Mouse (Mus musculus) limb, embryonic 14.5 days (tissue): ENCODE data around the gene Snx30. TPM values are rescaled to one million over a fixed set of nuclear protein-coding genes. Genes with fewer than 3 reads are reported as not detected.

Experiments
- ATAC-seq: fragments of 200-750 bp; cut with Nextera tagmentation; 2 replicates; pipeline ENCODE4 v1.8.0; 2017; ENCODE audit warnings: low read depth, moderate number of reproducible peaks, moderate TSS enrichment; ENCODE audit not compliant: low FRiP score
- DNase-seq: peaks from one replicate; pipeline ENCODE4 v3.0.0-alpha.2; 2015; ENCODE audit warnings: low spot score
- H3K27ac ChIP-seq: fragments of 300-500 bp; sonication (generic); replicated peaks from 2 replicates; pipeline ENCODE4 v1.5.1; 2014; ENCODE audit warnings: low read depth, mild to moderate bottlenecking, low read length, moderate library complexity, mixed read lengths
- H3K27me3 ChIP-seq: fragments of 300-500 bp; sonication (generic); 2 replicates; pipeline ENCODE4 v1.6.1; 2014; ENCODE audit warnings: low read length, mixed read lengths; ENCODE audit not compliant: control insufficient read depth, insufficient read depth
- H3K36me3 ChIP-seq: fragments of 300-500 bp; sonication (generic); 2 replicates; pipeline ENCODE4 v1.6.1; 2014; ENCODE audit warnings: mild to moderate bottlenecking, low read length, moderate library complexity, mixed read lengths; ENCODE audit not compliant: control insufficient read depth, insufficient read depth
- H3K4me1 ChIP-seq: fragments of 300-500 bp; sonication (generic); 2 replicates; pipeline ENCODE4 v1.6.1; 2014; ENCODE audit warnings: antibody characterized with exemption, low read length, mixed read lengths; ENCODE audit not compliant: control insufficient read depth, insufficient read depth
- H3K4me2 ChIP-seq: fragments of 300-500 bp; sonication (generic); replicated peaks from 2 replicates; pipeline ENCODE4 v1.6.1; 2014; ENCODE audit warnings: low read depth, mild to moderate bottlenecking, low read length, moderate library complexity; ENCODE audit not compliant: severe bottlenecking
- H3K4me3 ChIP-seq: fragments of 300-500 bp; sonication (generic); replicated peaks from 2 replicates; pipeline ENCODE4 v1.5.1; 2014; ENCODE audit warnings: low read length
- H3K9ac ChIP-seq: fragments of 300-500 bp; sonication (generic); 2 replicates; pipeline ENCODE4 v1.6.1; 2014; ENCODE audit warnings: mild to moderate bottlenecking, low read depth, low read length, moderate library complexity; ENCODE audit not compliant: severe bottlenecking
- H3K9me3 ChIP-seq: fragments of 300-500 bp; sonication (generic); 2 replicates; pipeline ENCODE4 v1.6.1; 2016; ENCODE audit warnings: low read length; ENCODE audit not compliant: control insufficient read depth
- POLR2A ChIP-seq: fragments of 200-500 bp; IDR thresholded peaks from 2 replicates; pipeline ENCODE4 v1.8.0; 2012; ENCODE audit warnings: inconsistent platforms, mild to moderate bottlenecking, moderate library complexity, borderline replicate concordance; ENCODE audit not compliant: insufficient read depth, insufficient read length; ENCODE audit errors: extremely low read depth
- WGBS: fragments of 180-500 bp; shearing (Covaris S2); extraction: QIAGEN DNeasy Blood & Tissue Kit; methylation state at CpG from one replicate; pipeline ENCODE4 v1.1.7; 2014; 5-methylcytosine and 5-hydroxymethylcytosine counted together
- polyA plus RNA-seq, 2 experiments: library from polyadenylated mRNA; depleted of rRNA in 1 of 2; stranded (reverse) in 1 of 2; unstranded in 1 of 2; fragments of >200 nt; fragmentation: Nextera tagmentation in 1 of 2; extraction: Ambion mirVana in 1 of 2; gene quantifications; 2 replicates each; pipeline versions ENCODE4 v1.2.1 to v1.2.3; 2012 to 2014

Gene Snx30
- polyA plus RNA-seq, 2 experiments, result 7.2 to 12.0 TPM

DNA sequence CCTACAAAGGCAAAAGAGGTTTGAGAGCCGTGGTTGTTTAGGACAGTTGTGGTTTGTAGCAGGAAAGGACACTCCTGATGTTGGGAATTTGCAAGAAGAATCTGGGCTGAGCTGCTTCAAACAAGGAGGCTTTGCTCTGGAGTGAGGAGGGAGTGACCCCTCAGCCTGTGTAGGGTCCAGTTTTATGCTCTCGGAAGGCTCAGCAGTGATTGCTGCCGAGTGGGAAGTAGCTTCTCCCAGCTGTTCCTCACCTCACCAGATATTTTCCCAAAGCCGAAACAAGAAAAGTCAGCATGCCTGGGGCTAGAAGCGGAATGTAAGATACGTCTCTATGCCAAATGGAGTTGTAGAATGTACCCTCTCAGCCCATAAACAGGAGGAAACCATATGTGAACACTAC, 96.2 kb downstream of the Snx30 start:
- DNase-seq (no peak), ATAC-seq (no peak)
- no peak overlapping the region for H3K4me3 ChIP-seq
- TF ChIP-seq POLR2A, result no peak
- H3K27ac ChIP-seq, result no peak overlapping the region
- no peaks in the 10 kb centered on the region for H3K27me3 ChIP-seq
- H3K36me3 ChIP-seq, result peaks cover 13% of the 10 kb centered on the region
- no peak overlapping the region for H3K4me2 ChIP-seq
- WGBS, result 62% methylated on average over 6 of the region's 6 CpGs
- H3K9me3 ChIP-seq, result no peaks in the 10 kb centered on the region
- H3K9ac ChIP-seq, result no peak overlapping the region
- no peaks in the 10 kb centered on the region for H3K4me1 ChIP-seq

DNA sequence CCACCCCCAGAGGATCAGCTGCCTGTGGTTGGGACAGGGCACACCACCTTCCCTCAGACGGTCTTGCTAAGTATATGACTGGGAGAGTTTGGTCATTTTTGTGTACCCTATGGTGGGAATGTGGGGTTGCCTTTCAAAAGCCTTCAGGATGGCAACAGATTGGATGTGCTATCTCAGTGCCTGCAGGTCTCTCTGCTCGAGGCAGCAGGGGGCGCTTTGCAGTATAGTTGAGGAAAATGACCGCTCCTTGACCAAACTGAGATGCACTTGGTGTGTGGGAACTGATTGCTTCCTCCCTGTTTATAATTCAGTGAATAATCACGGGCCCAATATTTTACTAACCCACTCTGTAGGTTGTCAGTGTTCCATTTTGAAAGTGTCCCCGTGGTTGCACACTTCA, 96.9 kb downstream of the Snx30 start:
- Histone ChIP-seq H3K4me2 (no peak overlapping the region), H3K27me3 (no peaks in the 10 kb centered on the region), H3K4me3 (no peak overlapping the region), H3K9ac (no peak overlapping the region), H3K4me1 (no peaks in the 10 kb centered on the region), H3K27ac (no peak overlapping the region), H3K9me3 (no peaks in the 10 kb centered on the region), H3K36me3 (peaks cover 13% of the 10 kb centered on the region)
- no peak for TF ChIP-seq POLR2A
- WGBS, result 70% methylated on average over 6 of the region's 6 CpGs
- ATAC-seq, result no peak
- DNase-seq, result no peak

DNA sequence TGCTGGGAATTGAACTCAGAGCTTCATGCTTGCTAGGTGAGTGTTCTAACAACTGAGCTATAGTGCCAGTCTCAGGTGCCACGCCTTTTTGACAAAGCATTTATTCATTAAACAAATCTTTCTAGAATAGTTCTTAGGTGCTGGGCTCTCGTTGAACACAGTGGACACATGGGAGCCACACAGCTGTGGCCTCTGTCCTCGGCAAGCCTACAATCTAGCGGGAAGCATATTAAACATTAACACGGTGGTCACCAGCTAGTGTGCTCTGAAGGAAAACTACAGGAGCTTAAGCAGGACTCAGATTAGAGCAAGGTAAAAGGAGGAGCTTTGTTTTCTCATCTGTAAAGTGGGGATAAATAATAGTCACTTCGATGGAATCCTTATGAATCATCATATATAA, 101.5 kb downstream of the Snx30 start:
- Histone ChIP-seq H3K9me3 (no peaks in the 10 kb centered on the region), H3K4me1 (no peaks in the 10 kb centered on the region), H3K4me3 (no peak overlapping the region), H3K36me3 (no peaks in the 10 kb centered on the region), H3K27ac (no peak overlapping the region), H3K9ac (no peak overlapping the region), H3K27me3 (no peaks in the 10 kb centered on the region), H3K4me2 (no peak overlapping the region)
- no peak for ATAC-seq
- no peak for DNase-seq
- 83% methylated on average over 6 of the region's 6 CpGs for WGBS
- TF ChIP-seq POLR2A, result no peak

DNA sequence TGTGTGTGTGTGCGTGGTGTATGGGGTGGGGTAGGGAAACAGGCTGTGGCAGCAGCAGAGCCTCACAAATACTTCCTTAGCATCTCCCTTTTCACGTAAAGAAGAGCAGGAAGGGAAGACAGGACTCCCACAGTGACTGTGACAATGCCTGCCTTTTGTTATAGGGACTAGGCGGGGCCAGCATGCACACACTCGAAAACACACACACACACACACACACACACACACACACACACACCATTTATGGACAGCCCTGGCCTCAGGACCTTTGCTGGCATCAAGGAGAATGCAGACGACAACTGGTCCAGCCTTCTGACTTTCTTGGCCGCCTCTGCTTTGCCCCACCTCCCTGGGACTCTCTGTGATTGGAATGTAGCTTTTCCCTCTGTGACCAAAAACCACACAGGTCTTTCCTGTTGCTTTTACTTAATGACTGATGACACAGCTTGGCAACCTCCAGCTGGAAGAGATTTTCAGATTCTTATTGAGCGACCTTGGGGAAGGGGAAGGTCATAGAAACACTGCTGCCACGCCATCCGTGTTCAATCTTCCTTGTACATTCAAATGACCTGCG, 102.1 kb downstream of the Snx30 start:
- Histone ChIP-seq H3K4me2 (no peak overlapping the region), H3K4me3 (no peak overlapping the region), H3K4me1 (no peaks in the 10 kb centered on the region), H3K27ac (no peak overlapping the region), H3K36me3 (no peaks in the 10 kb centered on the region), H3K9ac (no peak overlapping the region), H3K9me3 (no peaks in the 10 kb centered on the region), H3K27me3 (no peaks in the 10 kb centered on the region)
- DNase-seq, result no peak
- no peak for ATAC-seq
- WGBS, result 56% methylated on average over 10 of the region's 10 CpGs
- no peak for TF ChIP-seq POLR2A

DNA sequence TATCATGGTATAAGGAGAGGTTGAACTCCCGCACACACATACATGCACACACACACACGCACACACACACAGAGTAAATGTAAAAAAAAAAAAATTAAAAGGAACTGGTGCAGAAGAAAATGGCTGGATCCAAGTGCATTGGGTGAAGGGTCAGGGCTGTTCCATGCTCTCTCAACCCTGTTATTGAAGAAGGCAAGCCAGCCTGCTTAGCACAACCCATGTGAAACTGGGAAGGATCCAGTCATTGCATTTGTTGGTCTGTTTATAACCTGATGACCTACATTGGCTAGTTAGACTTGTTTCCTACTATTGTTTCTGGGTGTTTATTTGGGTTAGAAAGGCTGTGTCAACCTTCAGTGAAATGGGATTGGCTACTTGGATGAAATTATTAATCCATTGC, 103.1 kb downstream of the Snx30 start:
- no peak overlapping the region for H3K27ac ChIP-seq
- H3K9ac ChIP-seq, result no peak overlapping the region
- no peak overlapping the region for H3K4me3 ChIP-seq
- no peaks in the 10 kb centered on the region for H3K36me3 ChIP-seq
- TF ChIP-seq POLR2A, result no peak
- ATAC-seq (no peak), DNase-seq (no peak)
- no peaks in the 10 kb centered on the region; the same call in 1 of the 2 replicates for H3K27me3 ChIP-seq
- H3K4me2 ChIP-seq, result no peak overlapping the region
- no peaks in the 10 kb centered on the region for H3K4me1 ChIP-seq
- WGBS, result 94% methylated on average over 2 of the region's 2 CpGs
- H3K9me3 ChIP-seq, result no peaks in the 10 kb centered on the region
